Mouse (Mus musculus): Measurements from ENCODE around the gene Fbn1. TPM values are rescaled to one million over a fixed set of nuclear protein-coding genes. Genes with fewer than 3 reads are reported as not detected.
A peak's percentile ranks its signal among the peaks of the same experiment; 100 is the strongest.

Fbn1 gene
- total RNA-seq, 4 experiments from 2014 or later = 9.0 to 10.6 (median 9.7) TPM

- DNase-seq (ENCODE audit: low spot score in 2 of 2) = no peak
Measured at GRCm38 (mm10) chr2:125340381-125340780, 167.4 kb downstream of the Fbn1 start.

GRCm38 (mm10) chr2:125337239-125337638 lies 170.6 kb downstream of the Fbn1 start:
- no peak for DNase-seq (ENCODE audit: low spot score in 2 of 2)

- DNase-seq (ENCODE audit: low spot score in 2 of 2) = no peak
Measured at GRCm38 (mm10) chr2:125335206-125335605, 172.6 kb downstream of the Fbn1 start.

GRCm38 (mm10) chr2:125334163-125334562 lies 173.6 kb downstream of the Fbn1 start:
- peak in 1 of 2 experiments; percentile 16 for DNase-seq (ENCODE audit: low spot score in 2 of 2)

GRCm38 (mm10) chr2:125331581-125331980 lies 176.2 kb downstream of the Fbn1 start:
- no peak for DNase-seq (ENCODE audit: low spot score in 2 of 2)

GRCm38 (mm10) chr2:125330506-125330905 lies 177.3 kb downstream of the Fbn1 start:
- DNase-seq (ENCODE audit: low spot score in 2 of 2) = no peak

- no peak for DNase-seq (ENCODE audit: low spot score in 2 of 2)
Measured at GRCm38 (mm10) chr2:125325125-125325855, 182.5 kb downstream of the Fbn1 start.

GRCm38 (mm10) chr2:125324455-125324854 lies 183.3 kb downstream of the Fbn1 start:
- DNase-seq (ENCODE audit: low spot score in 2 of 2) = no peak

- DNase-seq (ENCODE audit: low spot score in 2 of 2) = no peak
Measured at GRCm38 (mm10) chr2:125323347-125323746, 184.4 kb downstream of the Fbn1 start.

GRCm38 (mm10) chr2:125322581-125322980 lies 185.2 kb downstream of the Fbn1 start:
- DNase-seq (ENCODE audit: low spot score in 2 of 2) = no peak

GRCm38 (mm10) chr2:125321071-125321470 lies 186.7 kb downstream of the Fbn1 start:
- no peak for DNase-seq (ENCODE audit: low spot score in 2 of 2)

- DNase-seq (ENCODE audit: low spot score in 2 of 2) = no peak
Measured at GRCm38 (mm10) chr2:125319651-125320050, 188.1 kb downstream of the Fbn1 start.

GRCm38 (mm10) chr2:125318371-125319061 lies 189.3 kb downstream of the Fbn1 start:
- no peak for DNase-seq (ENCODE audit: low spot score in 2 of 2)

GRCm38 (mm10) chr2:125315203-125315602 lies 192.6 kb downstream of the Fbn1 start:
- no peak for DNase-seq (ENCODE audit: low spot score in 2 of 2)

- no peak for DNase-seq (ENCODE audit: low spot score in 2 of 2)
Measured at GRCm38 (mm10) chr2:125314169-125314925, 193.4 kb downstream of the Fbn1 start.

GRCm38 (mm10) chr2:125309710-125310109 lies 198.1 kb downstream of the Fbn1 start:
- DNase-seq (ENCODE audit: low spot score in 2 of 2) = no peak

- DNase-seq (ENCODE audit: low spot score in 2 of 2) = peak; percentile 45 to 51
Measured at GRCm38 (mm10) chr2:125305671-125306070, 202.1 kb downstream of the Fbn1 start.

- DNase-seq (ENCODE audit: low spot score in 2 of 2) = no peak
Measured at GRCm38 (mm10) chr2:125304746-125305145, 203.0 kb downstream of the Fbn1 start.

- DNase-seq (ENCODE audit: low spot score in 2 of 2) = no peak
Measured at GRCm38 (mm10) chr2:125303764-125304384, 203.9 kb downstream of the Fbn1 start.

GRCm38 (mm10) chr2:125302625-125302924 lies 205.2 kb downstream of the Fbn1 start:
- peak; percentile 12 to 20 for DNase-seq (ENCODE audit: low spot score in 2 of 2)

- no peak for DNase-seq (ENCODE audit: low spot score in 2 of 2)
Measured at GRCm38 (mm10) chr2:125301877-125302624, 205.7 kb downstream of the Fbn1 start.

Measured in layer of hippocampus, adult 8-10 months (tissue).